Mouse (Mus musculus): ENCODE data around the gene Engase. TPM values are rescaled to one million over a fixed set of nuclear protein-coding genes. Genes with fewer than 3 reads are reported as not detected.

Engase gene
- polyA plus RNA-seq, 1 experiment from 2014 or later: 5.6 TPM

DNA sequence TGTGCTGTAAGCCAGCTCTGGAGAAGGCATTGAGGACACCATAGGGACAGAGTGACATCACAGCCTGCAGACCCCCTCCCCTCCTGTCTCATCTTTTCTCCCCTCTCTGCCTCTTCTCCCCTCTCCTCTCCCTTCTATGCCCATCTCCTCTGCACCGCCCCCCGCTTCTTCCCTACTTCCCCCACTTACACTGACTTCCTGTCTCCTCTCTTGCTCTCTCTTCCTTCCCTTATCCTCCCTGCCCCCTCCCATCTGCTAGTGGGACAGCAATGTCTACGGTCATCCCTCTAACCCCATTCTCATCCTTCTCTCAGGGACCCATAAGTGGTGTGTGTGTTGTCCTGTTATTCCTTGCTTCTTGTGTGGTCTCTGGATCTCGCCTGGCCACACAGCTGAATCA lies 17.1 kb upstream of the Engase start:
- no peak for DNase-seq
- H3K9ac ChIP-seq (replicated peaks): no peak overlapping the region
- peak overlapping the region; percentile 49; the same call in 1 of the 2 replicates for H3K4me2 ChIP-seq (ENCODE audit: low read depth, low read length)
- no peaks in the 10 kb centered on the region for H3K27me3 ChIP-seq (ENCODE audit: insufficient read depth, low read length)
- 44% methylated on average over 4 of the region's 4 CpGs for WGBS (ENCODE audit: insufficient replicate concordance)
- no peaks in the 10 kb centered on the region for H3K36me3 ChIP-seq (replicated peaks; ENCODE audit: insufficient read depth, low read length)
- peak; percentile 20; the same call in 1 of the 2 replicates for ATAC-seq
- no peaks in the 10 kb centered on the region for H3K4me1 ChIP-seq (ENCODE audit: insufficient read depth)
- no peaks in the 10 kb centered on the region for H3K9me3 ChIP-seq (ENCODE audit: low read length)
- TF ChIP-seq EP300 (IDR thresholded peaks at IDR 0.05; ENCODE audit: low read depth) (no peak), CTCF (IDR thresholded peaks at IDR 0.05; ENCODE audit: low read depth) (no peak)
- H3K27ac ChIP-seq (ENCODE audit: low read depth): peak overlapping the region; percentile 55
- H3K4me3 ChIP-seq (ENCODE audit: low read depth, low read length): no peak overlapping the region

DNA sequence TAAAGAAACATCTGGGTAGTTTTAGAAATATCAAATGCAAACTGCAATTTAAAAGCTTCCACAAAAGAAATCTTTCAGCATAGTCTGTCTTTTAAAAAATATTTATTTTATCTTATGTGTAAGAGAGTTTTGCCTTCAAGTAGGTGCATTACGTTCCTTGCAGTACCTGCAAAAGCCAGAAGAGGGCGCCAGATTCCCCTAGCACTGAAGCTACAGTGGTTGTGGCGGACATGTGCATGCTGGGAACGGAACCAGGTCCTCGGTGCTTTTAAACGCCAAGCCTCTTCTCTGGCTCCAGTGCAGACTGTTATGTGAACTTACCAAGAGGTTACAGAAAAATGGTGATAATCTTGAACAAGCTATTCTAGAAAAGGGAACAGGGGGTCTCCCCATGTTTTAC lies 16.3 kb upstream of the Engase start:
- DNase-seq (peak; percentile 55), ATAC-seq (no peak)
- H3K36me3 ChIP-seq (replicated peaks; ENCODE audit: insufficient read depth, low read length): no peaks in the 10 kb centered on the region

GRCm38 (mm10) chr11:118467441-118468035 lies 9.1 kb upstream of the Engase start:
- Histone ChIP-seq H3K27me3 (ENCODE audit: insufficient read depth, low read length) (no peaks in the 10 kb centered on the region), H3K27ac (ENCODE audit: low read depth) (no peak overlapping the region), H3K9ac (replicated peaks) (no peak overlapping the region), H3K36me3 (replicated peaks; ENCODE audit: insufficient read depth, low read length) (no peaks in the 10 kb centered on the region), H3K4me3 (ENCODE audit: low read depth, low read length) (no peak overlapping the region), H3K4me2 (ENCODE audit: low read depth, low read length) (no peak overlapping the region), H3K4me1 (ENCODE audit: insufficient read depth) (peaks cover 10% of the 10 kb centered on the region), H3K9me3 (ENCODE audit: low read length) (no peaks in the 10 kb centered on the region)
- no peak for ATAC-seq
- no peak for DNase-seq
- no peak for TF ChIP-seq CTCF (IDR thresholded peaks at IDR 0.05; ENCODE audit: low read depth)
- no peak for TF ChIP-seq EP300 (IDR thresholded peaks at IDR 0.05; ENCODE audit: low read depth)
- WGBS (ENCODE audit: insufficient replicate concordance): 49% methylated on average over 11 of the region's 11 CpGs

More for the DNA sequence above, 16.3 kb upstream of the Engase start:
- no peaks in the 10 kb centered on the region for H3K27me3 ChIP-seq (ENCODE audit: insufficient read depth, low read length)
- H3K9me3 ChIP-seq (ENCODE audit: low read length): no peaks in the 10 kb centered on the region
- no peak overlapping the region for H3K4me2 ChIP-seq (ENCODE audit: low read depth, low read length)
- H3K4me3 ChIP-seq (ENCODE audit: low read depth, low read length): no peak overlapping the region
- H3K4me1 ChIP-seq (ENCODE audit: insufficient read depth): no peaks in the 10 kb centered on the region
- TF ChIP-seq EP300 (IDR thresholded peaks at IDR 0.05; ENCODE audit: low read depth) (no peak), CTCF (IDR thresholded peaks at IDR 0.05; ENCODE audit: low read depth) (peak; percentile 78)
- no peak overlapping the region for H3K27ac ChIP-seq (ENCODE audit: low read depth)
- WGBS (ENCODE audit: insufficient replicate concordance): 73% methylated on average over 6 of the region's 6 CpGs
- no peak overlapping the region for H3K9ac ChIP-seq (replicated peaks)

DNA sequence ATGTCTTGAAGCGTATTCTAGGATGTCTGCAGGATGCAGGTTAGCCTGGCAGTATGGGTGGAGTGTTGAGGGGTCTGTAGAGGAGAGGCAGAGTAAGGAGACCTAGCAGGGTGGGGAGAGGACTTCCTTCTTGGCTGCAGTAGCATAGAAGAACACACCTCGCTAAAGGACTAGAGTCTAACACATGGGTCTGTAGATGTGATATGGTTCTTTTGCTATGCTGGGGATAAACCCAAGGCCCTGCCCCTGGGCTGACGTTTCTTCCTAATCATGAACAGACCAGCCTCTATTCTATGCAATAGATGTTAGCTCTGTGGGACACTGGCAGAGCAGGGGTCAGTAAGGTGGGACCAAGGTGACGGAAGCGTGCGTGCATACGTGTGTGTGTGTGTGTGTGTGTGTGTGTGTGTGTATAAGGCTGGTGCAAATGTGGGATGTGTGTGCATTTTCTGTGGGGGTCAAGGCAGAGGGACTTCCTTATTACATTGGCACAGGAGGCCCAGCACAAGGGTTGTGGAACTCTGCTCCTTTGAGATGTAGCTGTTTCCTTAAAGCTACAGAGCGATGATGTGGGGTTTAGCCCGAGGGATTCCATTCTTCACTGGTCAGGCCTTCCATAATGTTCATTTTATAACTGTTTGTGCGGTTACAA lies 7.0 kb upstream of the Engase start:
- no peak overlapping the region for H3K4me3 ChIP-seq (ENCODE audit: low read depth, low read length)
- peaks cover 19% of the 10 kb centered on the region for H3K4me1 ChIP-seq (ENCODE audit: insufficient read depth)
- H3K27me3 ChIP-seq (ENCODE audit: insufficient read depth, low read length): no peaks in the 10 kb centered on the region
- peak; percentile 28; the same call in 1 of the 2 replicates for ATAC-seq
- H3K9me3 ChIP-seq (ENCODE audit: low read length): no peaks in the 10 kb centered on the region
- H3K9ac ChIP-seq (replicated peaks): no peak overlapping the region
- H3K27ac ChIP-seq (ENCODE audit: low read depth): peak overlapping the region; percentile 67
- no peaks in the 10 kb centered on the region for H3K36me3 ChIP-seq (replicated peaks; ENCODE audit: insufficient read depth, low read length)
- TF ChIP-seq CTCF (IDR thresholded peaks at IDR 0.05; ENCODE audit: low read depth) (no peak), EP300 (IDR thresholded peaks at IDR 0.05; ENCODE audit: low read depth) (no peak)
- H3K4me2 ChIP-seq (ENCODE audit: low read depth, low read length): 0 out of 2 replicates have a peak overlapping the region, but pooled peaks have one; percentile 22
- 55% methylated on average over 10 of the region's 10 CpGs for WGBS (ENCODE audit: insufficient replicate concordance)
- no peak for DNase-seq

DNA sequence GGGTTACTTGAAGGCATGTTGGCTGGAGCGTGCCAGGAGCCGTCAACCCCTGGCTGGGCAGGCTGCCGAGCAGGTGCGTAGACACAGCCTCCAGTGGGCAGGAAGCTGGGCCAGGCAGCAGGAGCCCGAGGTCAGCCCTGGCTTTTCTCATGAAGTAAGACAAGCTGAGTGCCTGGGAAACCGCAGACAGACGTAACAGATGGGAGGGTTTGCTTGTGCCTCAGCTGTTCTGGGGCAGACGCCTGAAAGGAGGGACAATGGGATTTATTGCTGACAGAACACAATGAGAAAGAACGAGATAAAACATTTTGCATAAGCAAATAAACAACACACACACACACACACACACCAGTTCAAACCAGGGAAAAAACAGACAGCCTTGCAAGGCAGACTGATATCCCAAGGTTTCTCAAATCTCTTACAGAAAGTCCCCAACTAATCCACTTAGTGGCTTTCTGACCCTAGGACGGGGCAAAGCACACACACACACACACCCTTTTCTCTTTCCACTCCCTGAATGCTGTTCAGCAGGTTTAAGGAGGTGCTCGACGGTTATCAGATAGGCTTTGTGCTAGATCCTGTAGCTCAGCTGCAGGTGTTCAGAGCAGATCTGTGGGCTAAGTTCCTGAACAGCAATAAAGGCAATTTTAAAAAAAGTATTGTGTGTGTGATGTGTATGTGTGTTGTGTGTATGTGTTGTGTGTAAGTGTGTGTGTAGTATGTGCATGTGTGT lies 6.2 kb upstream of the Engase start:
- Histone ChIP-seq H3K9me3 (ENCODE audit: low read length) (no peaks in the 10 kb centered on the region), H3K36me3 (replicated peaks; ENCODE audit: insufficient read depth, low read length) (no peaks in the 10 kb centered on the region), H3K9ac (replicated peaks) (no peak overlapping the region), H3K4me3 (ENCODE audit: low read depth, low read length) (no peak overlapping the region), H3K27me3 (ENCODE audit: insufficient read depth, low read length) (no peaks in the 10 kb centered on the region), H3K27ac (ENCODE audit: low read depth) (peak overlapping the region; percentile 67), H3K4me2 (ENCODE audit: low read depth, low read length) (0 out of 2 replicates have a peak overlapping the region, but pooled peaks have one; percentile 22), H3K4me1 (ENCODE audit: insufficient read depth) (peaks cover 21% of the 10 kb centered on the region)
- DNase-seq (peak; percentile 41), ATAC-seq (peak; percentile 74)
- 11% methylated on average over 12 of the region's 12 CpGs for WGBS (ENCODE audit: insufficient replicate concordance)
- no peak for TF ChIP-seq CTCF (IDR thresholded peaks at IDR 0.05; ENCODE audit: low read depth)
- TF ChIP-seq EP300 (IDR thresholded peaks at IDR 0.05; ENCODE audit: low read depth): peak; percentile 53; the same call in 1 of the 2 replicates

DNA sequence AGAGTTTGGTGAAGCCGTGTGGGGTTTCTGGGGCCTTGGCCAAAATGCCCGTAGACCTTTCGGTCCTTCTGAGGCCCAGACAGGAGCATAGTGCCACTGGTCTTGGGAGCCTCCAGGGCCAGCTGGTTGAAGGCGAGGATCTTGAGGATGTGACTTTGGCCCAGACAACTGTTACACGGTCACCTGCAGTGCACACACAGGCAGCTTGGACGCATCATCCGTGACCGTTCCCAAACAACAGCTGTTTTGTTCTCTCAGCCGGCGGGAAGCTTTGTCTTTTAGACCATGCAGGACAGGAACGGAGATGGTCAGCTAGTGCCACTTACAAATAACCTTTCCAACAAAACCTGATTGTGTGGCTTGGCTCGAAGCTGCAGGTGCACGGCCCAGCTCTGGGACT lies 5.0 kb upstream of the Engase start:
- H3K4me2 ChIP-seq (ENCODE audit: low read depth, low read length): no peak overlapping the region
- H3K9ac ChIP-seq (replicated peaks): no peak overlapping the region
- 90% methylated on average over 13 of the region's 13 CpGs for WGBS (ENCODE audit: insufficient replicate concordance)
- no peak overlapping the region for H3K27ac ChIP-seq (ENCODE audit: low read depth)
- H3K9me3 ChIP-seq (ENCODE audit: low read length): no peaks in the 10 kb centered on the region
- no peaks in the 10 kb centered on the region for H3K27me3 ChIP-seq (ENCODE audit: insufficient read depth, low read length)
- TF ChIP-seq CTCF (IDR thresholded peaks at IDR 0.05; ENCODE audit: low read depth) (no peak), EP300 (IDR thresholded peaks at IDR 0.05; ENCODE audit: low read depth) (no peak)
- H3K36me3 ChIP-seq (replicated peaks; ENCODE audit: insufficient read depth, low read length): no peaks in the 10 kb centered on the region
- DNase-seq (no peak), ATAC-seq (no peak)
- H3K4me3 ChIP-seq (ENCODE audit: low read depth, low read length): no peak overlapping the region
- peaks cover 21% of the 10 kb centered on the region for H3K4me1 ChIP-seq (ENCODE audit: insufficient read depth)

All from liver, postnatal 0 days (tissue).